Mouse (Mus musculus): ENCODE measurements around the gene Scamp5.

The Scamp5 gene

DNA sequence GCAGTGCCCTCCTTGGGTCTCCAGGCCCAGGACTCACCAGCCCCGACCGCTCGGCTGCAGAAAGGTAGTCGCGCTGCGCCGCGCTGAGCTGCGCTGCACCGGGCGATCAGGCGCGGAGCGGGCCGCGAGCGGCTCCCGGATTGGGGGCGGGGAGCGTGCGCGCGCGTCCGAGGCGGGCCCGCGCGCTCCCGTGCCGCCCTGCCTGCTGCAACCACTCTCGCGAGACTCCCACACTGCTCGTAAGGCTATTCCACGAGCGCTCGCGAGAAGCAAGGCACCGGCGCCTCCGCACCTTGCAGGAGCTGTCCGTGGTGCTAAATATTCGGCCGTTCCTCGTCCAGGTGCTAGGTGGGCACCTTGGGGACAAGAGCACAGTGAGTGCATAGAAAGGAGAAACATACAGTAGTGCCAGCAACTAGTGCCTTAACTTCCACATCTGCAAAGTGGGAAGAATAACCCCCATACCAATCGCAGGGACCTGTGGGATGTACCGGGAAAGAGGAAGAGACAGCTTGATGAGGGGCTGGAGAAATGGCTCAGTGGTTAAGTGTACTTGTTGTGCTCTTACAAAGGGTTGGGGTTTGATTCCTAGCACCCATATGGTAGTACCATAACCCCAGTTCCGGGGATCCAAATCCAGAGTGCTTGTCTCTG is at the start of gene Scamp5:
Scamp5 (minus strand) TSS at position 165 of the 654 bp plus-strand sequence.
- DNase-seq, result peak; percentile 91

DNA sequence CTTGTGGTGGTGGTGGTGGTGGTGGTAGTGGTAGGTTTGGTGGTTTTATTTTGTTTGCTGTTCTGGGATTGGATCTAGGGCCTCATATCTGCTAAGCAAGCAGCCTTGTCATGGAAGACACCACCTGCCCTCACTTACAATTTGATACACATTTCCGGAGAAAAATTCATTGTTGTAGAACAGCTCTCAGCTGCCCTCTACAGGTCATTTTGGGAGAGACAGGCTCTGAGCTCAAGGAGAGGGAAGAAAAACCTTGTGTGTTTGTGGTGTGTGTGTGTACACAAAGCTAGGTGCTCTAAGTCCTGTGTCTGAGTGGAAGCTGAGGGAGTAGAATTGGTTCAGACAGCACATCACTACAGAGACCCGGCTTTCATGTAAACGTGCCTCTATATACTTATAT is 49.3 kb upstream of the Scamp5 start:
- peak; percentile 75 for DNase-seq

DNA sequence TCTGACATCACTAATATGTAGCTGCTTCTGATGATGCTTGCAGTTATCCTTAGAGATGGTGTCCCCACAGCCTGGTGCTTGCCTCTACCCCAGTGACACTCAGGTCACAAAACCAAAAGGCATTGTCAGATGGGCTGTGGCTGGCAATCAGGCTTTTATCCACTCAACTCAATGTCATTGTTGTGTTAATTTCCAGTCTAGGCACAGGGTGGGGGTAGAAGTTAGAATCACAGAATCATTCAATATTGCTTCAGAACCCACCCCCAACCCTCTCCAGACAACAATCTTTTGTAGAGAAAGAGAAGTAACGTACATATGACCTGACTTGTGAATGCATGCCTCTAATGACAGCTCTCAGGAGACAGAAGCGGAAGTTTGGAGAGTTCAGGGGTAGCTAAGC is 42.7 kb upstream of the Scamp5 start:
- DNase-seq, result no peak

DNA sequence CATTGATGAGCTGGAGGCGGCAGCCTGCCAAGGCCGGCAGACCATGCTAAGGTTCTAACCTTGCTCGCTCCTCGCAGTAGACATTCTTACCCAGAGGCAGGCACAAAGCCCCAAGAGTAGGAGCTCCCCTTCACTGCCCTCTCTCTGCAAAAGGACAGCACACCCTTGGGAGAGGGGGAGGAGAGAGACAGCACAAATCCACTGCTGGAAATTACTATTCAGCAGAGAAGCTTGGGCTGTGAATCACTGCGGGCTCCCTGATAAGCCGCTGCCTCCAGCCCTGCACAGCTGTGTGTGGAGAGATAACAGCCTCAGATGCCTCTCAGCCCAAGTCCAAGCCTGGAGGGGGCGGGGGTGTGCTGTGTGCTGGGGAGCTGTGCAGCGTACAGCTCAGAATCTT is 37.8 kb upstream of the Scamp5 start:
- DNase-seq, result no peak

DNA sequence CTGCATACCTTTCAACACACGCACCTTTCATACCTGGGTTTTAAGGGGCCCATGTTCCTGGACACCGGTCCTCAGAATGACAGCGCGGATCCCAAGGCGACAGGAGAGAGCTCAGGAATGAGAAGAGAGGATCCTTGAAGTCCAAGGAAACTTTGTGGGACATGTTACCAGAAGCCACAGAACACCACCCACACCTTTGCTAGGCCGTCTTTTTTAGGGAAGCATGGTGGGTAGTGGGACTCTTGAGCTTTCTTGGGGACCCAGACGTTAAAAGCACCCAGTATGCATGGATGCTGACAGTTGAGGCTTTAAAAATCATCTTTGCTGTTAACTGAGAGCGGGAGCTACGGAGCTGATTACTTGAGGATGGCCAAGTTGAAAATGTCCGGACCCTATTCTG is 37.0 kb upstream of the Scamp5 start:
- DNase-seq, result no peak

DNA sequence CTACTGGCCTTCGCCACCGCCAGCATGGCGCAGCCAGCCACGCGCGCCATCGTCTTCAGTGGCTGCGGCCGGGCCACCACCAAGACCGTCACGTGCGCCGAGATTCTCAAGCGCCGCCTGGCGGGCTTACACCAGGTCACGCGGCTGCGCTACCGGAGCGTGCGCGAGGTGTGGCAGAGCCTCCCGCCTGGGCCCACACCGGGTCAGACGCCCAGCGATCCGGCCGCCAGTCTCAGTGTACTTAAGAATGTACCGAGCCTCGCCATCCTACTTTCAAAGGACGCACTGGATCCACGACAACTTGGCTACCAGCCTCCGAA is 36.5 kb upstream of the Scamp5 start:
- DNase-seq, result peak; percentile 23

DNA sequence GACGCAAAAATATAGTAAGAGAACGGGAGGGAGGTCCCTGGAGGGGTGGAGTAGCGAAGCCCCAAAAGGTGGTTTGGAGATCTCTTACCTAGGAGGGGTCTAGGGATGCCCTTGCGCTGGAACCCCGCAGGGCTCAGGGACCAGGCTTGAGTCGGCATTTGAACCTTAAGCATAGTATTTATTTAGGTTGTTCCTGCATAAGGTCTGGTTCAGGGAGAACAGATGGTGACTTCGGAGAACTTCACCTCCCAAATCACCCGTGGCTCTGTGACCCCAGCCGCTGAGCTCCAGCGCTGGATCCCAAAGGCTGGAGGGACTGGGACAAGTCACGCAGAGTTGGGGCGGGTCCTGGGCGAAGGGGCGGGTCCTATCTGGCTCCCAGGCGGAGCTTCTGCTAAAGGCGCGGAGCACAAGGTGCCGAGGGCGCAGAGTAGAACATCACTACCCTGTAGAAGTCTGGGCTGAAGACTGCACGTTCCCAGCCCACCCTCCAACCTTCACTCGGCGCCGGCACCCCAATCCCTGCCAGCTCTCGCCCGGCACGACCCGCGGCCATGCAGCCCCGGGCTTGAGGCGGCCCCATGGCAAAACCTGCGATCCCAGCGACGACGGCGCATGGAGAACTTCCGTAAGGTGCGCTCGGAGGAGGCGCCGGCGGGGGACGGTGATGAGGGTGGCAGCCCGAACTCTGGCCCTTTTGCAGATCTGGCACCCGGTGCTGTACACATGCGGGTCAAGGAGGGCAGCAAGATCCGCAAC is 35.9 kb upstream of the Scamp5 start, which contains the start of gene Rpp25:
Rpp25 (plus strand) TSS at position 405 of the 759 bp plus-strand sequence.
- DNase-seq, result no peak

DNA sequence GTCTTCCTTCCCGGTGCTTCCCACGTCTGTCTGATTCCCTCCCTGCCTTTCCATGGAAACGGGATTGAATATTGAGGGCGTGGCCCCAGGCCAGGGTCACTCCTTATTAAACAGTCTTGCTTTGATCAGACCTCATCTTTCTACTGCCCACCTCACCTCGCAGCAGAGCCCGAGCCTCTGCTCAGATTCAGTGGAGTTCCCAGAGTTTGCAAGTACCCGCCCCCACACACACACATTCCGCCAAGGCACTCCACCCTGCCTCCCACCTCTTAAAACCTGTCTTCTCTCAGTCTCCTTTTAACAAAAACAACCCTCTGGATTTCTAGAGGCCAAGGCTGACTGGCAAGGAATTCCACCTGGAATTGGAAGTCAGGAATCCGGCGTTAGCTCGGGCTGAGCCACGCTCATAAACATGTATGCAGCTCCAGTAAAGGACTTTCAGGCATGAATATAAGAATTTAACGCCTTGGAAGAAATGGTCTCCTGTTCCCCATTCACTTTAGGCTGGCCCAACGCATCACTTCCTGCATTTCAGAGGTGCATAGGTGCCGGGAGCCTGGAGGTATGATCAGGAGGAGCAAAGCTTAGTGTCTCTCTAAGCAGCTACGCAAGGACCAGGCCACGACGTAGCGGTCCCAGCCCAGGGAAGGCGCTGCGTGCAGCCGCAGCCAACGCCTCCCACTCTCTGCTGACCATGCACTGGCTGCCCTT is 35.2 kb upstream of the Scamp5 start:
- DNase-seq, result no peak

DNA sequence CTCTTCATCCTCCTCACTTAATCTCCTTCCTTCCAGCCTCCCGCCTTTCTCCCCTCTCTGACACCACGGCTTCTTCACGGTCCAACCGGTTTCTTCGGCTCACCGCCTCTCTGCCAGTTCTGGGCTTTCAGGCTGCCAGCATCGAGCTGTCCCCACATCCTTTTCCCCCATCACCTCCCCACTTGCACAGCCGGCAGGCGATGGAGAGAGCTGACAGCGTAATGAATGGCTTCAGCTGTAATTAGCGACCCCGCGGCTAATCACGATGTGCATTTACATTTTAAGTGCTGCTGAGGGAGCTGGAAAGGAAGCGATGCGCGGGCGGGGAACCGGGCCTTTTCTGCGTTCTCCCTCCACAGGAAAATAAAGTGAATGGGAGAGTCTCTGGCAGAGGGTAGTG is 34.0 kb upstream of the Scamp5 start:
- DNase-seq, result no peak

DNA sequence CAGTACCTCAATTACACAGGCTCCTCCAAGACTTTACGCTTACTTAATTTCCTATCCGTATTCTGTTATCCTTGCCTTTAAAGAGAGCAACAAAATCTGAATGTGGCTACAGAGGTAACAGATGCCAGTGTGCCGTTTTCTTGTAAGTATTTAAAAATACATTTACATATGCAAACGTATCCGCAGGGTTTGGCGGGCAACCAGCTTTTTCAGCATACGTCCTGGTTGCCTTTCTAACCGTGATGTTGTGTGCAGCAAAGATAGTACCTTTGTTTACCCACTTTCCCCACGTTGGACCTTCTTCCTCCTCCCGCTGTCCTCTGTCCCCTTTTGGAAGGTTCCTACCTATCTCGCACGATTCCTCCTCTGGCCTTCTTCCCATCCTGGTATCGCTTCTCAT is 33.6 kb upstream of the Scamp5 start:
- DNase-seq, result no peak

DNA sequence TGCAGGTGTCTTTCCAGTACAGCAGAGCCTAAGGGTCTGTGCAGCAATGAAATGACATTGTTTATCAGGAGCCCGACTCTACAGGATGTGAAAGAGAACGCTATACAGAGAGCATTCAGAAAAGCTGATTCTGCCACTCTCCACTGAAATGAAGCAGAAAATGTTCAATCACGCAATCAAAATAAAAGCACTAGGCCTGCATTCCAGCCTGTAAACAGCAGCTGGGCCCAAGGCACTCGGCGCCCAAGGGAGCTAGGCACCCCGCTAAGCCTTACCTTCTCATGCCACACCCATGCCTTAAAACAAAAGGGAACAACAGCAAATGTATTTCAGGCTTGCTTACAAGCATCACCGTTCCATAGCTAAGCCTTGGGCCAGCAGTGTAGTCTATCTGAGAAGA is 30.7 kb upstream of the Scamp5 start:
- no peak for DNase-seq

DNA sequence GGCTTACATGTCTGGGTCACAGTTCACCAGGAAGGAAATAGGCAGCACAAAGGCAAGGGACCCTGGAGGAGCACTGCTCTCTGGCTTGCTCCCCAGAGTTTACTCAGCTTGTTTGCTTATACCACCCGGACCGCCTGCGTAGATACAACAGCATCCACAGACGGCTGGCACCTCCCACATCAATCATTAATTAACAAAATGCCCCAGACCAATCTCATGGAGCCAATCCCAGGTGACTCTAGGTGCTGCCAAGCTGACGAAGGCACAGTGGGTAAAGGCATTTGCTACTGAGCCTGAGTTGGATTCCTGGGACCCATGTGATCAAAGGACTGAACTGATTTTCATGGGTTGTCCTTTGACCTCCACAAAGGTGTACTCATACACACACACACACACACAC is 29.4 kb upstream of the Scamp5 start:
- DNase-seq, result no peak

DNA sequence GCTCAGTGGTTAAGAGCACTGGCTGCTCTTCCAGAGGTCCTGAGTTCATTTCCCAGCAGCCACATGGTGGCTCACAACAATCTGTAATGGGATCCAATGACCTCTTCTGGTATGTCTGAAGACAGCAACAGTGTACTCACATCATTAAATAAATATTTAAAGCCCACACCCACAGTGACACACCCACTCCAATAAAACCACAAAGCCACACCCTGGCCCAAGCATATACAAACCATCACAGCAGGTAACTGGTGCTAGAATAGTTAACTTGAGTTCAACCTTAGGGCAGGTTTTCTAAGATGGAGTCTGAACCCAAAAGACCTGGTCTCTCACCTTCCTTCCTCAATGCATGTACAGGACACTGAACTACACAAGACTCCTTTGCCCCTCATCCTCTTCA is 27.1 kb upstream of the Scamp5 start:
- no peak for DNase-seq

DNA sequence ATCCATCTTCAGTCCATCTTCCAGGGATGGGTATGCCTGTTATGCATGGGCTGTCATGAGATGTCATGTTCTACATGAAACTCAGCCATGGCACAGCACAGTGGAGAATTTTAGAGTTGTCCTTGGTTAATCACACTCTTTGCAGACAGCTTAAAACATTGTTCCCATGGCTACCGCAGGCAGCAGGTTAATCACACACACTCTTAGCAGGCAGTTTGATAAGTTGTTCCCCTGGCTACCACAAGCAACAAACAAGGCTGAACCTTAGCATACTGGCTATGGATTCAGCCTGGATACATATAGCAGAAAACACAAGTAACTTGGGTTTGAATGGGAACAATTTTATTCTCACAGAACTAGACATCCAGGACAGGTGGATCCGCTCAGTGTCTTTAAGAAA is 25.7 kb upstream of the Scamp5 start:
- DNase-seq, result no peak

DNA sequence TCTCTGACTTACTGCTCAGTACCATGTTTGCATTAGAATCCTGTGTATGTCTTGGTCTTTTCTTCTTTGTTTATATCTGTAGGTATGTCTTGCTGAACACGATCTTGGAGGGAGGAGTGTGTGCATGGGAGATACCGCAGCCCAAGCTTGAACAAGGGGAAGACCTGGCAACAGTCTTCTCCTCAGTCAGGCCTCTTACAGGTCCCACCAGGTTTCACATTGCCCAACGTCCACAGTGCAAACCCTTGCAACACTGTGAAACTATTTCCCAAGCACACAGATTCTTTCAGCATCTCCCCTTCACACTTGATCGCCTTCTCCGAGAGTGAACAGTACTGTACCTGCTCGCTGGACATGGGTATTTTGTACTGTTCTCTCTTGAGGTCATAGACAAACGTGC is 19.9 kb upstream of the Scamp5 start:
- no peak for DNase-seq

DNA sequence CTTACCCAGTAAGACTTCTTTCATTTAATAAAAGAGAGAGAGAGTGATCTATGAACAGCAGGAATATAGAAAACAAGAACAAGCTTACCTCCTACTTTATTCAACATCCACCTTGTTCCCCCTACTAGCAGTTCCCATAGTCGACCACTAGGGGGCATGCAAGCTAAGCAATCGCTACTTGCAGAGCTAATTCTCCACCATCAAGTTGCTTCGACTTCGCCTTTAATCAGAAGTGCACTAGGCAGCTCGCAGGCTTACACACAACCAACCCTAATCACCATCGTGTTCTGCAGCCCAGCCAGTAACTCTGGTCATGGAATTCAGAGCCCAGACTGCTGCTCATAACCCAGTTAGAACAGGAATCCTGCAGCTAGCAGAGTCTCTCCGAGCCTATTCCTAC is 17.9 kb upstream of the Scamp5 start:
- peak; percentile 84 for DNase-seq

DNA sequence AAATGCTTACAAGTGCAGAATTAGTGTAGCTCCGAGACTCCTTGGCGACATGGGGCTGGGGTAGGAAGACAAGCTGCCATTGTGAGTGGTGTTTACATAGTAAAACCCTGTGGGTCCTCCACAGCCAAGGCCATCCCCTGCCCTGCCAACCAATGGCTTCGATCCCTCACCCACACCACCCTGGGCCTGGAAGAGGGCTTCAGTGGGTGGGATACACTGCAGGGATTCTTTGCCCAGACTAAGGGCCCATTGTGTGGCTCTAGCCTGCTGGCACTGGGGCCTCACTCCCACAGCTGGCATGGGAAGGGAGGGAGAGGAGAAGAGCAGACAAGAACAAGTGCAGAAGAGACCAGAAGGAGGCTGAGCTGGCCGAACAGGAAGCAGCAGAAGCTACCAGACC is 1.1 kb upstream of the Scamp5 start:
- DNase-seq, result peak; percentile 51

DNA sequence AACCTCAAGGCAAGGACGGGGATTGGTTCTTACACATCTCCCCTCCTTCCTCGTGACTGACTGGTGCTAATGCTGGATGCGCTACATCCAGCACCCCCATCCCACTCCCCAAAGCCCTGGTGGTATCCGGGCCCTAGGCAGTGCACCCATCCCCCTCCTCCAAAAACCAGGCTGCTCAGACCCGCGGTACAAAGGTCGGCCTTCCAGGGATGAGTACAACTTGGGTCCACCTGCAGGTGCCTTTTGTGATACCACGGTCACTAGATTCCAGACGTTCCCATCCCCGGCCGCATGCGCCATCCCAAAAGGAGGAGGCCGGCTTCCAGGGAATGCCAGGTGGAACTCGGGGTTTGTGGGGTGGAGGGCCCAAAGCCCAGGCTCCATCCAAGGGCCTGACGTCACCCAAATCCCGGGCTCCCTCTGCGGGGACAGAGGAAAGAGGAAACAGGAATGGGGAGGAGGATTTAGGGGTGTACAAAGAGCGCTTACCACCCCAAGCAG is 539 bp downstream of the Scamp5 start:
- DNase-seq, result peak; percentile 77

DNA sequence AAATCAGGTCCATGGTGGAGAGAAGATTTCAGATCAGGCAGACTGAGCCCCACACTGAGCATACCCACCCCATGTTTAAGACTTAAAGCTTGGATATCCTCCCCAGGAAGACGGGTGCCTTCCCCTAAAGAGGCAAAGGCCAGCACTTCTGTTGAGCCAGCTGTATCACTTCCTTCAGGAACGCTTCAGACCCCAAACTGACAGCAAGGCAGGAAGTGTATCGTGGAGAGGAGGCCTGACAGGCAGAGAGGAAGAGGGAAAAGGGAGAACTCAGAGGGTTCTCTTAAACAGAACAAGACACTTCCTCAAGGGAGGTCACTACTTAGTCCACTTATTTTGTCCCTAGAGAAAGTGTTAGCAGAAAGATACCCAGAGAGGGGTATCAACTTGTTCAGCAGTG is 1.8 kb downstream of the Scamp5 start:
- DNase-seq, result no peak

DNA sequence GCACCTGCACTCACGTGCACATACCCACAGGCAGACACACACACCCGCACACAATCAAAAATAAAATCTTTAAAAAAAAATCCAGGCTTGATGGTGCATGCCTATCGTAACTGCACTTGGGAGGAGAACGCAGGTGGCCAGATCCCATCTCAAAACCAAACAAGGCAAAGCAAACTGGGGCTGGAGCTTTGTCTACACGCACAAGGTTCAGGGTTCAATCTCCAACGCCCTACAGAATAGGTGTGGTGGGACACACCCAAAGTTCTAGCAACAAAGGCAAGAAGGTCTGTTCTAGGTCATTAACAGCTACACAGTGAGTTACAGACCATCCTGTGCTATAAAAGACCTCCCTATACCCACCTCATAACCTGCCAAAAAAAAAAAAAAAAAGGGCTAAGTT is 5.0 kb downstream of the Scamp5 start:
- no peak for DNase-seq

DNA sequence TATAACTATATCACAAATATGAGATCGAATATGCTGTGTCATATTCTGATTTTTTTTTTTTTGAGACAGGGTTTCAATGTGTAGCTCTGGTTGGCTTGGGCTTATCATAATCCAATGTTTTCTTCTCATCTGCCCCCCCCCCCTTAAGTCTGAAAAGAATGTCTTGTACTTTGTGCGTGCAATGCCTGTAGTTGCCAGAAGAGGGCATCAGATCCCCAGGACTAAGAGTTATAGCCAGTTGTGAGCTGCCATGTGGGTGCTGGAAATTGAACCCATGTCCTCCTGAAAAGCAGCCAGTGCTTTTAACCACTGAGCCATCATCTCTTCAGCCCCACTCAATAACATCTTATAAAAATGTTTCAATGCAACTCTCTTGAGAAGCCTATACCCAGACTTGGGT is 8.2 kb downstream of the Scamp5 start:
- DNase-seq, result no peak

DNA sequence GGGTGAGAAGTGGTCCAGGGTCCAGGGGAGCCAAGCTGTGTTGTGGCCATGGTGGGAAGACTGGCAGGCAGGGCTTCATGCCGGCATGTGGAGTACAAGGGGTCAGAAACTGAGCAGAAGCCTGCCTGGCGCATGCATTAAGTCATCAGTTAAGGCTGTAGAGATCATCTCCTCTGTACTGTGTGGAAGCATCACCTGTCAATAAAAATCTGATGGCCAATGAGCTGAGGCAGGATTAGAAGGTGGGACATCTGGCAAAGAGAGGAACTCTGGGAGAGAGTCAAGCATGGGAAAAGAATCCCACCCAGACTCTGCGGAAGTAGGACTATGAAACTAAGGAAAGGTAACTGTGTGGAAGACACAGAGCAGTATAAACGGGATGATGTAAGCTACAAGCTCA is 14.3 kb downstream of the Scamp5 start:
- DNase-seq, result no peak

DNA sequence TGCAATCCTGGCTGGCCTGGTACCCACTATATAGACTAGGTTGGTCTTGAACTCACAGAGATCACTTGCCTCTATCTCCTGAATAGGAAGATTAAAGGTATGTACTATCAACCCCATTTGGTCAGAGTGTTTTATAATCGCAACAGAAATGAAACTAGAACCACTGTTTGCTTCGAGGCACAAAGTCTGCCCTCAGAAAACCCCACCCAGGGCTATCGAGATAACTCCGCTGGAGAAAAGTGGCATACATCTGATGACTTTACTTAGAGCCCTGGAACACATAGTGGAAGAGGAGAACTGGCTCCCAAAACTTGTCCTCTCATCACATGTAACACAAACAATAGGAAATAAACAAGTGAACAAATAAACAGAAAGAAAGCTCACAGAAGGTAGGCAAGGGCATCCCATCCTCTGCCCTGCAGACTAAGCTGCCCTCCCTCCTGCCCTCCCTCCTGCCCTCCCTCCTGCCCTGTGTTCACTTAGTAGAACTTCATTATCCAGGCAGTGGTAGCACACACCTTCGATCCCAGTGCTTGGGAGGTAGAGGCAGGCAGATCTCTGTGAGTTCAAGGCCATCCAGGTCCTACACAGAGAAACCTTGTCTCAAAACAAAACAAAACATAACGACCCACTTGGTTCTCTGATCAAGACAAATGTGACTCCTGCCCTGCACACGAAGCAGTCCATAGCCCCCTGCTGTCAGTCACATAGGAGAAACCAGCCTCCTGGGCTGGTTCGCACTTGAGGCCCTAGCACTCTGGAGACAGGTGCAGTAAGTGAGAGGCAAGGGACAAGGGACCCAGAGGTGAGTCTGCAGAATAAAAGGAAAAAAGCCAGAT is 15.0 kb downstream of the Scamp5 start:
- DNase-seq, result no peak

Data from cerebellum, adult 9-10 months (tissue).